Mouse (Mus musculus) midbrain, embryonic 12.5 days (tissue): ENCODE results near the gene Cdkn2aip. TPM values are rescaled to one million over a fixed set of nuclear protein-coding genes. Genes with fewer than 3 reads are reported as not detected.

Experiments
- ATAC-seq: fragments of 200-750 bp; cut with Nextera tagmentation; 2 replicates; pipeline ENCODE4 v1.8.0; 2017; ENCODE audit warnings: low read depth, moderate TSS enrichment, moderate library complexity; ENCODE audit not compliant: low FRiP score
- H3K27ac ChIP-seq: fragments of 300-500 bp; sonication (generic); replicated peaks from 2 replicates; pipeline ENCODE4 v1.5.1; 2016; ENCODE audit warnings: mild to moderate bottlenecking
- H3K27me3 ChIP-seq: fragments of 300-500 bp; sonication (generic); 2 replicates; pipeline ENCODE4 v1.6.1; 2016; ENCODE audit warnings: mild to moderate bottlenecking
- H3K36me3 ChIP-seq: fragments of 300-500 bp; sonication (generic); 2 replicates; pipeline ENCODE4 v1.6.1; 2016
- H3K4me1 ChIP-seq: fragments of 300-500 bp; sonication (generic); 2 replicates; pipeline ENCODE4 v1.6.1; 2016
- H3K4me2 ChIP-seq: fragments of 300-500 bp; sonication (generic); replicated peaks from 2 replicates; pipeline ENCODE4 v1.6.1; 2016; ENCODE audit warnings: mild to moderate bottlenecking, moderate library complexity
- H3K4me3 ChIP-seq: fragments of 300-500 bp; sonication (generic); 2 replicates; pipeline ENCODE4 v1.5.1; 2016; ENCODE audit warnings: mild to moderate bottlenecking
- H3K9ac ChIP-seq: fragments of 300-500 bp; sonication (generic); replicated peaks from 2 replicates; pipeline ENCODE4 v1.6.1; 2016; ENCODE audit warnings: mild to moderate bottlenecking, moderate library complexity
- H3K9me3 ChIP-seq: fragments of 300-500 bp; sonication (generic); 2 replicates; pipeline ENCODE4 v1.6.1; 2016; ENCODE audit warnings: mild to moderate bottlenecking
- WGBS: fragments of 180-500 bp; shearing (Covaris S2); methylation state at CpG from one replicate; pipeline ENCODE4 v1.1.7; 2016; 5-methylcytosine and 5-hydroxymethylcytosine counted together
- polyA plus RNA-seq: library from polyadenylated mRNA; unstranded; fragments of >200 nt; fragmentation: Nextera tagmentation; extraction: Ambion mirVana; gene quantifications from 2 replicates; pipeline ENCODE4 v1.2.1, GENCODE M21; 2016

Cdkn2aip gene
- 47.7 and 52.1 TPM in 2 replicates for polyA plus RNA-seq

- Histone ChIP-seq H3K4me1 (peaks cover 14% of the 10 kb centered on the region), H3K4me3 (peak within 1 kb of the TSS; percentile 97), H3K4me2 (peak within 1 kb of the TSS; percentile 69), H3K9ac (peak within 1 kb of the TSS; percentile 91), H3K36me3 (peaks cover 17% of the 10 kb centered on the region), H3K27ac (peak within 1 kb of the TSS; percentile 96), H3K27me3 (no peaks in the 10 kb centered on the region), H3K9me3 (no peaks in the 10 kb centered on the region)
- WGBS, result under 1% methylated on average over 108 of the region's 114 CpGs
- peak; percentile 95 for ATAC-seq
Measured at GRCm38 (mm10) chr8:47713761-47714745, at the start of gene Cdkn2aip. Cdkn2aip (minus strand) TSS chr8:47713932.

- Histone ChIP-seq H3K36me3 (no peaks in the 10 kb centered on the region), H3K9me3 (no peaks in the 10 kb centered on the region), H3K27me3 (peaks cover 10% of the 10 kb centered on the region; the same call in 1 of the 2 replicates), H3K4me1 (peaks cover 15% of the 10 kb centered on the region; the same call in 1 of the 2 replicates), H3K4me3 (no peak overlapping the region), H3K9ac (no peak overlapping the region), H3K4me2 (peak overlapping the region; percentile 19; the same call in 1 of the 2 replicates), H3K27ac (no peak overlapping the region)
- ATAC-seq, result no peak
- 39% methylated on average over 9 of the region's 9 CpGs for WGBS
Measured at GRCm38 (mm10) chr8:47763194-47763593, 49.5 kb upstream of the Cdkn2aip start.

- 75% methylated on average over 11 of the region's 11 CpGs for WGBS
- no peak overlapping the region for H3K4me3 ChIP-seq
- no peak for ATAC-seq
Measured at GRCm38 (mm10) chr8:47760685-47761084, 47.0 kb upstream of the Cdkn2aip start.

GRCm38 (mm10) chr8:47760186-47760585, 46.5 kb upstream of the Cdkn2aip start:
- Histone ChIP-seq H3K4me3 (no peak overlapping the region), H3K4me1 (peaks cover 15% of the 10 kb centered on the region; the same call in 1 of the 2 replicates), H3K27me3 (peaks cover 5% of the 10 kb centered on the region; the same call in 1 of the 2 replicates), H3K36me3 (no peaks in the 10 kb centered on the region), H3K27ac (no peak overlapping the region), H3K9me3 (no peaks in the 10 kb centered on the region), H3K4me2 (no peak overlapping the region), H3K9ac (no peak overlapping the region)
- 48% methylated on average over 4 of the region's 4 CpGs for WGBS
- ATAC-seq, result no peak

More at GRCm38 (mm10) chr8:47760685-47761084, 47.0 kb upstream of the Cdkn2aip start:
- Histone ChIP-seq H3K4me2 (no peak overlapping the region), H3K27ac (no peak overlapping the region), H3K9me3 (no peaks in the 10 kb centered on the region), H3K27me3 (peaks cover 5% of the 10 kb centered on the region; the same call in 1 of the 2 replicates), H3K36me3 (no peaks in the 10 kb centered on the region), H3K4me1 (peaks cover 15% of the 10 kb centered on the region; the same call in 1 of the 2 replicates), H3K9ac (no peak overlapping the region)

- H3K4me3 ChIP-seq, result no peak overlapping the region
- no peaks in the 10 kb centered on the region for H3K9me3 ChIP-seq
- no peaks in the 10 kb centered on the region for H3K36me3 ChIP-seq
- 95% methylated on average over 3 of the region's 3 CpGs for WGBS
- no peak overlapping the region for H3K4me2 ChIP-seq
- H3K4me1 ChIP-seq, result no peaks in the 10 kb centered on the region
- no peak for ATAC-seq
- no peaks in the 10 kb centered on the region for H3K27me3 ChIP-seq
- H3K27ac ChIP-seq, result no peak overlapping the region
- H3K9ac ChIP-seq, result no peak overlapping the region
Measured at GRCm38 (mm10) chr8:47753121-47753520, 39.4 kb upstream of the Cdkn2aip start.

GRCm38 (mm10) chr8:47750096-47750495, 36.4 kb upstream of the Cdkn2aip start:
- ATAC-seq, result no peak
- H3K36me3 ChIP-seq, result no peaks in the 10 kb centered on the region
- no peaks in the 10 kb centered on the region for H3K27me3 ChIP-seq
- no peak overlapping the region for H3K4me3 ChIP-seq
- no peaks in the 10 kb centered on the region for H3K4me1 ChIP-seq
- no peak overlapping the region for H3K4me2 ChIP-seq
- H3K27ac ChIP-seq, result no peak overlapping the region
- no peaks in the 10 kb centered on the region for H3K9me3 ChIP-seq
- no peak overlapping the region for H3K9ac ChIP-seq
- WGBS, result 56% methylated on average over 14 of the region's 14 CpGs

GRCm38 (mm10) chr8:47749491-47749890, 35.8 kb upstream of the Cdkn2aip start:
- no peak overlapping the region for H3K9ac ChIP-seq
- H3K27me3 ChIP-seq, result no peaks in the 10 kb centered on the region
- no peak overlapping the region for H3K4me2 ChIP-seq
- H3K9me3 ChIP-seq, result no peaks in the 10 kb centered on the region
- ATAC-seq, result no peak
- no peak overlapping the region for H3K27ac ChIP-seq
- no peaks in the 10 kb centered on the region for H3K36me3 ChIP-seq
- H3K4me3 ChIP-seq, result no peak overlapping the region
- H3K4me1 ChIP-seq, result no peaks in the 10 kb centered on the region
- 76% methylated on average over 8 of the region's 8 CpGs for WGBS

GRCm38 (mm10) chr8:47746304-47746703, 32.6 kb upstream of the Cdkn2aip start:
- Histone ChIP-seq H3K4me1 (no peaks in the 10 kb centered on the region), H3K27me3 (no peaks in the 10 kb centered on the region), H3K9ac (no peak overlapping the region), H3K4me3 (no peak overlapping the region), H3K4me2 (no peak overlapping the region), H3K27ac (no peak overlapping the region), H3K9me3 (no peaks in the 10 kb centered on the region), H3K36me3 (no peaks in the 10 kb centered on the region)
- no peak for ATAC-seq
- 78% methylated on average over 12 of the region's 12 CpGs for WGBS

- H3K27me3 ChIP-seq, result no peaks in the 10 kb centered on the region
- no peak overlapping the region for H3K27ac ChIP-seq
- no peaks in the 10 kb centered on the region for H3K36me3 ChIP-seq
- H3K9me3 ChIP-seq, result no peaks in the 10 kb centered on the region
- H3K4me3 ChIP-seq, result no peak overlapping the region
- H3K4me1 ChIP-seq, result no peaks in the 10 kb centered on the region
- 45% methylated on average over 6 of the region's 6 CpGs for whole genome bisulfite sequencing
- H3K9ac ChIP-seq, result no peak overlapping the region
- no peak overlapping the region for H3K4me2 ChIP-seq
- ATAC-seq, result no peak
Measured at GRCm38 (mm10) chr8:47745848-47746247, 32.1 kb upstream of the Cdkn2aip start.

GRCm38 (mm10) chr8:47744803-47745202, 31.1 kb upstream of the Cdkn2aip start:
- no peaks in the 10 kb centered on the region for H3K36me3 ChIP-seq
- H3K9ac ChIP-seq, result no peak overlapping the region
- no peaks in the 10 kb centered on the region for H3K27me3 ChIP-seq
- WGBS, result 91% methylated on average over 9 of the region's 9 CpGs
- H3K9me3 ChIP-seq, result no peaks in the 10 kb centered on the region
- H3K27ac ChIP-seq, result no peak overlapping the region
- no peak overlapping the region for H3K4me3 ChIP-seq
- ATAC-seq, result no peak
- no peaks in the 10 kb centered on the region for H3K4me1 ChIP-seq
- no peak overlapping the region for H3K4me2 ChIP-seq

- no peak overlapping the region for H3K4me3 ChIP-seq
- ATAC-seq, result no peak
- H3K9ac ChIP-seq, result no peak overlapping the region
- no peaks in the 10 kb centered on the region for H3K27me3 ChIP-seq
- H3K4me2 ChIP-seq, result peak overlapping the region; percentile 31
- no peaks in the 10 kb centered on the region for H3K9me3 ChIP-seq
- H3K4me1 ChIP-seq, result no peaks in the 10 kb centered on the region
- H3K27ac ChIP-seq, result no peak overlapping the region
- no peaks in the 10 kb centered on the region for H3K36me3 ChIP-seq
- WGBS, result 12% methylated on average over 11 of the region's 11 CpGs
Measured at GRCm38 (mm10) chr8:47743419-47743818, 29.7 kb upstream of the Cdkn2aip start.

- Histone ChIP-seq H3K36me3 (no peaks in the 10 kb centered on the region), H3K9me3 (no peaks in the 10 kb centered on the region), H3K27ac (no peak overlapping the region), H3K4me1 (no peaks in the 10 kb centered on the region), H3K4me2 (peak overlapping the region; percentile 31), H3K27me3 (no peaks in the 10 kb centered on the region), H3K4me3 (no peak overlapping the region), H3K9ac (no peak overlapping the region)
- no peak for ATAC-seq
- WGBS, result 47% methylated on average over 8 of the region's 8 CpGs
Measured at GRCm38 (mm10) chr8:47742992-47743391, 29.3 kb upstream of the Cdkn2aip start.
